Mouse (Mus musculus): ENCODE data around the gene Bst1. TPM values are rescaled to one million over a fixed set of nuclear protein-coding genes. Genes with fewer than 3 reads are reported as not detected.
A peak's percentile ranks its signal among the peaks of the same experiment; 100 is the strongest.

Gene Bst1
- polyA plus RNA-seq, 1 experiment from 2014 or later, result 1.8 TPM

DNA sequence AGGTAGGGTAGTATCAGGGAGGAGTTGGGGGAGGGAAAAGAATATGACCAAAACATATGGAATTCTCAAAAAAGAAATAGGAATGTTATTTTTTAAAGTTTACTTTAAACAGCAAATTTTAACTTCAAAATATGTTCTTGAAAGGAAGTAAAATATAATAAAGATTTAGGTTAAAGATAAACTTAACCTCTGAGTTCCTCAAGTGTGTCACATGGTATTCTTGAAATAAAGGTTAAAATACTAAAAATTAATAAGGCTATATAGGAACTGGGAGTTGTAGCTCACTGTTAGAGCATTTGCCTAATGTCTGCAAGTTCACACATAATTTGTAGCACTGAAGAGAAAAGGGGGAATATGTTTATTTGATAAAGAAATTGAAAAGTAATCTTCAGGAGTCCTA is 17.4 kb upstream of the Bst1 start:
- Histone ChIP-seq H3K36me3 (ENCODE audit: control insufficient read depth, insufficient read depth, low read length) (no peaks in the 10 kb centered on the region), H3K9ac (ENCODE audit: low read length) (no peak overlapping the region), H3K27ac (replicated peaks in 1 of 2; ENCODE audit: control insufficient read depth in 1 of 2, insufficient read depth in 1 of 2, low read depth in 2 of 2, low read length in 2 of 2) (no peak overlapping the region), H3K4me3 (ENCODE audit: control insufficient read depth in 1 of 2, insufficient read depth in 1 of 2, low read depth in 1 of 2, low read length in 2 of 2) (no peak overlapping the region), H3K27me3 (ENCODE audit: control insufficient read depth, insufficient read depth, low read length) (no peaks in the 10 kb centered on the region), H3K4me2 (ENCODE audit: low read length) (no peak overlapping the region), H3K4me1 (ENCODE audit: control insufficient read depth in 2 of 2, insufficient read depth in 2 of 2, low read length in 2 of 2) (no peaks in the 10 kb centered on the region), H3K9me3 (ENCODE audit: control insufficient read depth, low read length) (no peaks in the 10 kb centered on the region)
- ATAC-seq (ENCODE audit: insufficient number of reproducible peaks, insufficient read depth, low FRiP score, low read depth), result no peak

DNA sequence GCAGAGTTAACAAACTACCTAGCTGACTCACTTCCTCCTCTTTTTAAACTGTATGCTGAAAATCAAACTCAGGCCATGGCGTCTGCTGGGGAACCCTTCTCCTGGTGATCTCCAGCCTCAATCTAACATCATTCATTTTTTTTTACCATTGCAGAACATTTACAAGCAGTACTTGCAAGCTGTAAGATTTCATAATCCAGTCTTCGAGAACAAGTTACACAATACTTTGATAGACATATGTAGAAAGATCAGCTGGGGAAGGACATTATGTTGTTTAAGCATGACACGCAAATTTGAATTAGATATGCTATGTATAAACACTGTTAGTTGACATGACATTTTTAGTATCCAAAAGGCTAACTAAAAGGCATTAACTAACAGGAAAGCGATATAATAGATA is 16.9 kb upstream of the Bst1 start:
- H3K27me3 ChIP-seq (ENCODE audit: control insufficient read depth, insufficient read depth, low read length), result no peaks in the 10 kb centered on the region
- no peaks in the 10 kb centered on the region for H3K4me1 ChIP-seq (ENCODE audit: control insufficient read depth in 2 of 2, insufficient read depth in 2 of 2, low read length in 2 of 2)
- H3K9ac ChIP-seq (ENCODE audit: low read length), result no peak overlapping the region
- no peaks in the 10 kb centered on the region for H3K9me3 ChIP-seq (ENCODE audit: control insufficient read depth, low read length)
- no peak overlapping the region for H3K27ac ChIP-seq (replicated peaks in 1 of 2; ENCODE audit: control insufficient read depth in 1 of 2, insufficient read depth in 1 of 2, low read depth in 2 of 2, low read length in 2 of 2)
- H3K36me3 ChIP-seq (ENCODE audit: control insufficient read depth, insufficient read depth, low read length), result no peaks in the 10 kb centered on the region
- H3K4me3 ChIP-seq (ENCODE audit: control insufficient read depth in 1 of 2, insufficient read depth in 1 of 2, low read depth in 1 of 2, low read length in 2 of 2), result no peak overlapping the region
- ATAC-seq (ENCODE audit: insufficient number of reproducible peaks, insufficient read depth, low FRiP score, low read depth), result no peak
- 83% methylated on average over 4 of the region's 4 CpGs for WGBS
- H3K4me2 ChIP-seq (ENCODE audit: low read length), result no peak overlapping the region

DNA sequence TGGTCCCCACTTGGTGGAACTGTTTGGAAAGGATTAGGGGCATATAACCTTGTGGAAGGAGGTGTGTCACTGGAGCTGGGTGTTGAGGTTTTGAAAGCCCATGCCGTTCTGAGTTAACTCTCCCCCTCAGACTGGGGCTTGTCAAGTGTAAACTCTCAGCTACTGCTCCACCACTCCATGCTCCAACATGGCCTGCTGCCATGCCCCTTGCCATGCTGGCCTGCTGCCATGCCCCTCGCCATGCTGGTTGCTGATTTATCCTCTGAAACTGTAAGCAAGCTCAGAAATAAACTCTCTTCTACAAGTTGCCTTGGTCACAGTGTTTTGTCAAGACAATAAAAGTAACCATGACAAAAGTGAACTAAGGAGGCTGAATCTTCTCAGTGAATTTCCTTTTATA is 13.3 kb upstream of the Bst1 start:
- WGBS, result 76% methylated on average over 2 of the region's 2 CpGs
- Histone ChIP-seq H3K4me2 (ENCODE audit: low read length) (no peak overlapping the region), H3K9me3 (ENCODE audit: control insufficient read depth, low read length) (no peaks in the 10 kb centered on the region), H3K4me1 (ENCODE audit: control insufficient read depth in 2 of 2, insufficient read depth in 2 of 2, low read length in 2 of 2) (peaks cover 0 to 2% of the 10 kb centered on the region in 2 experiments; a peak in 2 of 4 replicates), H3K36me3 (ENCODE audit: control insufficient read depth, insufficient read depth, low read length) (no peaks in the 10 kb centered on the region), H3K27me3 (ENCODE audit: control insufficient read depth, insufficient read depth, low read length) (no peaks in the 10 kb centered on the region), H3K27ac (replicated peaks in 1 of 2; ENCODE audit: control insufficient read depth in 1 of 2, insufficient read depth in 1 of 2, low read depth in 2 of 2, low read length in 2 of 2) (no peak overlapping the region), H3K4me3 (ENCODE audit: control insufficient read depth in 1 of 2, insufficient read depth in 1 of 2, low read depth in 1 of 2, low read length in 2 of 2) (no peak overlapping the region), H3K9ac (ENCODE audit: low read length) (no peak overlapping the region)
- ATAC-seq (ENCODE audit: insufficient number of reproducible peaks, insufficient read depth, low FRiP score, low read depth), result no peak

DNA sequence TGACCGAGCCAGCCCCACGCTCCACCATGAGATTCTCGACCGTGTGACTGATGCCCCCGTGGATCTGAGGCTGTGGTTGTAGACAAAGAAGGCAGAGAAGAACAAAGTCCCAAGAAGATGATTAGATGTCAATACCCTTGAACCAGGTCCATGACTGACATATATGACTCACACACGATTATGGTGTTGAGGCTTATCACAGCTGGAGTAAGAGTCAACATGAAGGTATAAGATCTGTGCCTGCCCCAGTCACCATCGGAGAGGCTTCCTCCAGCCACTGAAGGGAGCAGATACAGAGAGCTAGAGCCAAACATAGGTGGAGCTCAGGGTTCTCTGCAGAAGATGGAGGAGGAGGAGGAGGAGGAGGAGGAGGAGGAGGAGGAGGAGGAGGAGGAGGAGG is 12.3 kb upstream of the Bst1 start:
- H3K4me2 ChIP-seq (ENCODE audit: low read length), result no peak overlapping the region
- H3K27ac ChIP-seq (replicated peaks in 1 of 2; ENCODE audit: control insufficient read depth in 1 of 2, insufficient read depth in 1 of 2, low read depth in 2 of 2, low read length in 2 of 2), result no peak overlapping the region
- no peaks in the 10 kb centered on the region for H3K27me3 ChIP-seq (ENCODE audit: control insufficient read depth, insufficient read depth, low read length)
- no peak for ATAC-seq (ENCODE audit: insufficient number of reproducible peaks, insufficient read depth, low FRiP score, low read depth)
- 86% methylated on average over 7 of the region's 7 CpGs for WGBS
- H3K4me3 ChIP-seq (ENCODE audit: control insufficient read depth in 1 of 2, insufficient read depth in 1 of 2, low read depth in 1 of 2, low read length in 2 of 2), result no peak overlapping the region
- H3K9ac ChIP-seq (ENCODE audit: low read length), result no peak overlapping the region
- H3K36me3 ChIP-seq (ENCODE audit: control insufficient read depth, insufficient read depth, low read length), result no peaks in the 10 kb centered on the region
- no peaks in the 10 kb centered on the region for H3K9me3 ChIP-seq (ENCODE audit: control insufficient read depth, low read length)
- peaks cover 0 to 2% of the 10 kb centered on the region in 2 experiments; a peak in 2 of 4 replicates for H3K4me1 ChIP-seq (ENCODE audit: control insufficient read depth in 2 of 2, insufficient read depth in 2 of 2, low read length in 2 of 2)

DNA sequence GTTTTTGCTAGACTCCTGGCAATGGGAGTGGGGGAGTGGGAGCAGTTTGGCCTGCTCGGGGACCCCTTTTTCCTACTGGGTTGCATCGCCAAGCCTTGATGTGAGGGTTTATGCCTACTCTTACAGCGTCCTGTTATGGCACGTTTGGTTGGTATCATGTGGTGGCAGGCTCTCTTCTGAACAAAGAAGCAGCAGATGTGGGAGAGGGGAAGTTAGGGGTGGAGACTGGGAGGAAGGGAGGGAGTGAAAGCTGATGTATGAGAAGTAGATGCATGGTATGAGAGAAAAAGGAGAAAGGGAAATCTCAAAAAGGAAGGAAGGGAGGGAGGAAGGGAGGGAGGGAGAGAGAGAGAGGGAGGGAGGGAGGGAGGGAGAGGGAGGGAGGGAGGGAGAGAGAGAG is 11.8 kb upstream of the Bst1 start:
- Histone ChIP-seq H3K9ac (ENCODE audit: low read length) (no peak overlapping the region), H3K27ac (replicated peaks in 1 of 2; ENCODE audit: control insufficient read depth in 1 of 2, insufficient read depth in 1 of 2, low read depth in 2 of 2, low read length in 2 of 2) (no peak overlapping the region), H3K9me3 (ENCODE audit: control insufficient read depth, low read length) (no peaks in the 10 kb centered on the region), H3K4me1 (ENCODE audit: control insufficient read depth in 2 of 2, insufficient read depth in 2 of 2, low read length in 2 of 2) (peaks cover 0 to 2% of the 10 kb centered on the region in 2 experiments; a peak in 2 of 4 replicates), H3K36me3 (ENCODE audit: control insufficient read depth, insufficient read depth, low read length) (no peaks in the 10 kb centered on the region), H3K4me2 (ENCODE audit: low read length) (no peak overlapping the region), H3K27me3 (ENCODE audit: control insufficient read depth, insufficient read depth, low read length) (no peaks in the 10 kb centered on the region), H3K4me3 (ENCODE audit: control insufficient read depth in 1 of 2, insufficient read depth in 1 of 2, low read depth in 1 of 2, low read length in 2 of 2) (no peak overlapping the region)
- 70% methylated on average over 4 of the region's 4 CpGs for WGBS
- ATAC-seq (ENCODE audit: insufficient number of reproducible peaks, insufficient read depth, low FRiP score, low read depth), result no peak

DNA sequence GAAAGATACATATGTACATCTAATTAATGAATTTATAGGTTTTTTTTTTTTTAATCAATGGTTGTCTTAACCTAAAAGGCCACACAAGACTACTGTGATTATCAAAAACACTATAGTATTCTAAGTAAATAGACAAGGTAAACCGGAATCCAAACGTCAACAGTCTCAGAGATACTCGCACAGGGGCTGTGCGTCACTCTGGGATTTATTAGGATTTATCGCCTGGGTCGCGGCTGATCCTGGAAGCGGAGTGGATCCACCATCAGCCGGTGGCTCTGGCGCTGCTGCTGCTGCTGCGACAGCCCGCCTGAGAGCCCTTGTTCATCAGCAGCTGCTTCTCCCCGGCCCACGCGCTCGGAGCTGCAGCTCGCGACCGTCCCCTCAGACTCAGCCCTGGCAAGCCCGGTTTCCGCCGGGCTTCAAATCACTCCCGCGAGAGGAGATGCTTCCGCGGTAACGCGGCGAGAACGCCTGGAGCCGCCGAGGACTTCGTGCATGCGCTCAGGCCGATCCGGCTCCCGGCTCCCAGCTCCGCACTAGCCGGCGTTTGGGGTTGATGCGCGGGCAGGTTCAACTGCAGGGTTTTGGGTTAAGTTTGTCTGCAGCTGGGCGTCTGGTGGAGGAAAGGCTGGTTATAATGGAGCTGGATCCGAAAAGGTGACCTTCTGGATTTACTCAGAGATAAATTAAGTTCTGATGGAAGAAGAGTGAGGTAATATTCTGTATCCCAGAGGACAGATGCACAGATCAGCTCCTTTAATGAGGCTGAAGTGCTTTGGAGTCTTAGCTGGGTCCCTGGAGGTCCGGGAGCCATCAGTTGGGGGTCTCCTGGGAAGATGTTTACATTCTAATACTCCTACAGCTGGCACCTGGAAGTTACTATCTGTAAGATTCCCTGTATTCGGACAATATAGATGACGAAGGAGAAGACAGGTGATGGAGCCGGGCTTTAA is 10.7 kb upstream of the Bst1 start:
- Histone ChIP-seq H3K9me3 (ENCODE audit: control insufficient read depth, low read length) (no peaks in the 10 kb centered on the region), H3K4me3 (ENCODE audit: control insufficient read depth in 1 of 2, insufficient read depth in 1 of 2, low read depth in 1 of 2, low read length in 2 of 2) (peak overlapping the region; percentile 44 to 76), H3K27me3 (ENCODE audit: control insufficient read depth, insufficient read depth, low read length) (no peaks in the 10 kb centered on the region), H3K36me3 (ENCODE audit: control insufficient read depth, insufficient read depth, low read length) (no peaks in the 10 kb centered on the region), H3K4me2 (ENCODE audit: low read length) (peak overlapping the region; percentile 73), H3K4me1 (ENCODE audit: control insufficient read depth in 2 of 2, insufficient read depth in 2 of 2, low read length in 2 of 2) (peaks cover 0 to 2% of the 10 kb centered on the region in 2 experiments; a peak in 2 of 4 replicates), H3K9ac (ENCODE audit: low read length) (peak overlapping the region; percentile 78), H3K27ac (replicated peaks in 1 of 2; ENCODE audit: control insufficient read depth in 1 of 2, insufficient read depth in 1 of 2, low read depth in 2 of 2, low read length in 2 of 2) (peak overlapping the region; percentile 58 to 80)
- ATAC-seq (ENCODE audit: insufficient number of reproducible peaks, insufficient read depth, low FRiP score, low read depth), result peak; percentile 80
- WGBS, result 4% methylated on average over 48 of the region's 48 CpGs

DNA sequence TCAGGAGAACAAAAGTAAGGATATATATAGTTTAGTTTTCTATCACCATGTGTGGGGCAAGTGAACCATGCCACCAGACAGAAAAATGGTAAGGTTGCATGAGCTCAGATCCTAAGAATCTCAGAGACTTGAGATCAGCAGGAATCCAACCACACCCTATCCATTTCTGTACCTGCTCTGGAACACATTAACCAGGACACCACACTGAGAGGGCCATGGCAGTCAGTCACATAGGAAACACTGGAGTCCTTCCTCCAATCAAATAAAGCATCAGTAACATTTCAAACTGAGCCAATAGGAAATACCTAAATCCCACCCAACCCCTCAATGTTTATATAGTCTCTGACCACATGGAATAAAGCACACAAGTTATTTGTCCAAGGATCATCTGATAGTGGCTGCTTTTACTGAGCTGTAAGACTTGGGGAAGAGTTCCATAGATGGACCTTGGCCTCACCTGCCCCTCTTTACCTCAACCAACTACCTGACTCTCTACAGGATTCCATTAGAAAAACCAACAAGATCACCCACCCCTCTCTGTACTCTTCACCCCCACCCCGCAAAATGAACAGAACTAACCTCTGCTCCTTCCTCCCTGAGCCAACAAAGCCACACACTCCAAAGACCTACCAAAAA is 8.1 kb upstream of the Bst1 start:
- peaks cover 0 to 2% of the 10 kb centered on the region in 2 experiments; a peak in 2 of 4 replicates for H3K4me1 ChIP-seq (ENCODE audit: control insufficient read depth in 2 of 2, insufficient read depth in 2 of 2, low read length in 2 of 2)
- no peak overlapping the region for H3K4me2 ChIP-seq (ENCODE audit: low read length)
- no peaks in the 10 kb centered on the region for H3K9me3 ChIP-seq (ENCODE audit: control insufficient read depth, low read length)
- H3K9ac ChIP-seq (ENCODE audit: low read length), result no peak overlapping the region
- no peak overlapping the region for H3K4me3 ChIP-seq (ENCODE audit: control insufficient read depth in 1 of 2, insufficient read depth in 1 of 2, low read depth in 1 of 2, low read length in 2 of 2)
- 65% methylated on average over 1 of the region's 1 CpGs for WGBS
- no peak for ATAC-seq (ENCODE audit: insufficient number of reproducible peaks, insufficient read depth, low FRiP score, low read depth)
- H3K36me3 ChIP-seq (ENCODE audit: control insufficient read depth, insufficient read depth, low read length), result no peaks in the 10 kb centered on the region
- no peaks in the 10 kb centered on the region for H3K27me3 ChIP-seq (ENCODE audit: control insufficient read depth, insufficient read depth, low read length)
- H3K27ac ChIP-seq (replicated peaks in 1 of 2; ENCODE audit: control insufficient read depth in 1 of 2, insufficient read depth in 1 of 2, low read depth in 2 of 2, low read length in 2 of 2), result no peak overlapping the region

Measured in heart, embryonic 14.5 days (tissue).